Mouse (Mus musculus): Measurements from ENCODE around the gene Zcchc2.

Gene Zcchc2

GRCm38 (mm10) chr1:105988903-105989639 is 1.1 kb upstream of the Zcchc2 start:
- no peak for DNase-seq

DNA sequence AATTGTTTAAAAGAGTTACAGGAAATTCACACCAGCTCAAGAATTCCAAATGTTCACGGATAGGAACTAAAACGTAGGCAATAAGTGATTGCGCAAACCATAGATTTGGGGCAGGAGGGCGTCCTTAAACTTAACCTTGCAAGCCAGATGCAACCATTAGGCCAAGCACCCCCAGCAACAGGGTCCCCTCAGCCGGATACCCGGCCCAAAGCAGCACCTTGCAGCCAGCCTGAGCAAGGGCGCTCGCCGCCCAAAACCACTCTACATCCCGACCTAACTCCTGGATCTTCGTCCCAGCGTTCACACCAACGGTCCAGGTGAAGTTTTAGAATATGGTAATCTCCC is 594 bp upstream of the Zcchc2 start:
- DNase-seq, result peak in 1 of 2 experiments; percentile 41

GRCm38 (mm10) chr1:105990911-105991761 is 930 bp downstream of the Zcchc2 start:
- peak; percentile 74 to 84 for DNase-seq

DNA sequence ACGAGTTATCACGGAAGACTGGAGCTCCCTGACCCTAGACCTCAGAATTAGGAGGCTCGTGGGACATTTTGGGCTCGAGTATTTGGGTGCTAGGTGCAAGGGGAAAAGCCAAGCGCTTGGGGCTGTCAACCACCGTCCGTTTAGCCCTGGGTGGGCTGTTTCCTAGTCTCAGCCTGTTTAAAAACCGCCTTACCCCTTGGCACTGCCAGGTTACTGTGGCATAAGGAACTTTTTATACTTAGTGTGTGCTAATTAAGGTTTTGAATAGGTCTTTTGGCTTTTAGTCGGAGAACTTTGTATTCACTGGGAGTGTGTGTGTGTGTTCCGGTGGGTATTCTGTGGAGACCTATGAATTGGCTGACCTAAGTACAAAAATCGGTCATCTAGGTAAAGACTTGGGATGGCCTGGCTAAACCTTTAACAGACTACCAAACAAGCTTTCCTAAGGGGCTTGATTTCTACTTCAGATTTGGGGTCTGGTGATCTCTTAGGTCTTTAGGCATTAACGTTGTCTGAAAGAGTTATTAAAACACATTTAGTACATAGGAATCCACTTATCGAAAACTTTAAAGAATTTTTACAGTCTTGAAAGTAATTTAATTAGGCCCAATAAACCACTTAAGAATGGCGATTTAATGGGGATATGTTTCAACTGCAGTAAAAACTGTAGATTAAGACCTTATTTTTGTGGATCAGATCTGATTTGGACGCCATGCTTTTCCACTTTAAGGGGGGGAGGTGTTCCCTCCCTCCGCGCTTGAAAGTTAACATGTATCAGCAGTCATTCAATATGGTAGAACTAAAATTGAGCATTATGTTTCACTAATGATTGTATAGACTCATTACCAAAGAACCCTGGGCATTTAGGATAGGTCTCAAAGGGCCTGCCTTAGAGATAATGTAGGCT is 2.0 kb downstream of the Zcchc2 start:
- no peak for DNase-seq

GRCm38 (mm10) chr1:105993196-105993595 is 3.0 kb downstream of the Zcchc2 start:
- peak; percentile 49 to 67 for DNase-seq

DNA sequence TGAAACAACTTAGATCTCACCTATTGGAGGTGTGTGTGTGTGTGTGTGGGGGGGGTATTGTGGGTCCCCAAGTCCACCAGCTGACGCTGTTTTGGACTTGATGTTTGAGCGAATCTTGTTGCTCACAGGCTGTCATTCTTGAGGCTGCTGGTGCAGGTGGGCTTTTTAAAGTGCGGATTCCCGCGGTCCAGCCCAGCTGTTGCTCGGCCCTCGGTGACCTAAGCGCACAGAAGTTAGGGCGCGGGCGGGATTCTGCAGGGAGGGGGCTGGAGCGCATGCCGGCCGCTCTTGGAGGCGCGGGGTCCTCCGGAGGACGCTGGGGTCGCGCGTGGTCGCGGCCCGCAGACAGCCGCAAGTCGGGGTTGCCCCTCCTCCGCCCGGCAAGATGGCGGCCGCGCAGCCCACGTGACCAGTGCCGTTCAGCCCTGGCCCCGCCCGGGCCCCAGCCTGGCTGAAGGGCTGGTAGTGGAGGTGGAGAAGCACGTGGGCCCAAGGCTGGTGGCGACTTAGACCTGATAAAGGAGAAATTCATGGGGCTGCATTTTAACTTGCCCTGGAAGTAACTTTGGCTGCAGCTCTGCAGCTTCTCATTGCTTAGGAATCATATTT is 3.5 kb downstream of the Zcchc2 start:
- peak; percentile 89 to 94 for DNase-seq

GRCm38 (mm10) chr1:105995966-105996365 is 5.8 kb downstream of the Zcchc2 start:
- no peak for DNase-seq

- peak; percentile 20 to 39 for DNase-seq
Measured at GRCm38 (mm10) chr1:105997282-105997681, 7.1 kb downstream of the Zcchc2 start.

DNA sequence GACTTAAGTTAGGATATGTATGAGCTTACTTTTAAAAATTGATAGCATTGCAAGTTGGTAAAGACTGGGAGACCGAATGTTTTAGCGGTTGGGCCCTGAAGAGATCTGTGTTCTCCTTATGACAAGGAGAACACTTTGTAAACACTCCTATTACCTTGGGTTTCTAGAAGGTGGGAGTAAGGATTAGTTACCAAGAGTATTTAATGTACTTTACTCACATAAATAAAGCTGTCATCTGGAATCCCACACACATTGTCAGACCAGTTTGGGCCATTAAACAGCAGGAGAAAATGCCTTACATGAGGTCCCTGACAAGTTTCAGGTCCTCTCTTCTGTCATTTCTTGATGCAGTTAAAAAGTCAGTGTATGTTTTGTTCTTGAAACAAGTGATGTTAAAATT is 9.6 kb downstream of the Zcchc2 start:
- DNase-seq, result no peak

DNA sequence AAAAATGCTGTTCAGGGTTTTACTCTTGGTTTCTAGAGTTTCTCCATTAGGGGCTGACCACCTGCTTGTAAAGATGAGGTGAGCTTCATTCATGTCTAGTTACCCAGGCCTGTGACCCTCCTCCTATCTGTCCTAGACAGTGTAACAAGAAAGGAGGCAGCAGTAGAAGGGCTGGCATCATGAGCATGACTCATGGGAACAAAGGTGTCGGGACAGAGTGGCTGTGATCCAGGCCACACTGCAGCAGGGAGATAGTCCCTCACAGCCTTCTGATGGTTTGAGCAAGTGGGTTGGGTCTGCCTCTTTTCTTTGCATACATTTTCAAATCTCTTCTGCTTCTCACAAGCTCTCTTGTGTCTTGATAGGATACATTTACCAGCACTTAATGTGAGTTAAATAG is 17.4 kb downstream of the Zcchc2 start:
- no peak for DNase-seq

- no peak for DNase-seq
Measured at GRCm38 (mm10) chr1:106011097-106011496, 20.9 kb downstream of the Zcchc2 start.

GRCm38 (mm10) chr1:106013759-106014158 is 23.6 kb downstream of the Zcchc2 start:
- DNase-seq, result no peak

DNA sequence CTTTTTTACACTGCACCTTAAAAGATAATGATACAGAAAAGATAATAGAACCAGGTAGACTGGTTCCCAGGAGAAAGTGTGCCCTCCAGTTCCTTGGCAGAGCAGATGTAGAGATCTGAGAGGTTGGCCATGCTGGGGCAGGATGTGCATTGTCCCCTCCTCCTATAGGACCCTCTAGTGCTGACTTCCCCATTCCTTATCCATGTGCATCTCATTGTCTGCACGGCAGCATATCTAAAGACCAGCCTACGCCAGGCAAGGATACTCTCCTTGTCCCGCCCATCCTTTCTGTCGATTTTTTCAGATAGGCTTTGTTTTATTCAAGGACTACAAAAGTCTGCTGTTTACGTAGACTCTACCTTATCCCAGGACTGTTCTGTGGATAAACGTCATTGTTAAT is 26.1 kb downstream of the Zcchc2 start:
- no peak for DNase-seq

DNA sequence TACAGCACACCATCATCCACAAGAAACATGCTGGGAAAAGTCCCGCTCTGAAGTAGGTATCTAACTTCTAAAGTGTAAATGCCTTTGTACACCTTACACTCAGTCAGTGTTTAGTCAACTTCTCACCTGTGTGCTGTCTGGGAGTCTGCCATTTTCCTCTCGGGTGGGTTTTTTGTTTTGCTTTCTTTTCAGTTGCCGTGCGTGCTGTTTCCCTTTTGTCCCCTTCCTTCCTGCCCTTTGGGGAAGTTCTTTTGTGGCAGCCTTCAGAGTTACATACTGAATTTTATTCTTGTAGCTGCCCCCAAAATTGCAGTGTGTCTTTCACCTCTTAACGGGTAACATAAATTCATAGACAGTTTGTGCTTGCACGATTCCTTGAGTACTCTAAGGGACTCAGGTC is 29.6 kb downstream of the Zcchc2 start:
- DNase-seq, result no peak

- DNase-seq, result no peak
Measured at GRCm38 (mm10) chr1:106022998-106023397, 32.8 kb downstream of the Zcchc2 start.

DNA sequence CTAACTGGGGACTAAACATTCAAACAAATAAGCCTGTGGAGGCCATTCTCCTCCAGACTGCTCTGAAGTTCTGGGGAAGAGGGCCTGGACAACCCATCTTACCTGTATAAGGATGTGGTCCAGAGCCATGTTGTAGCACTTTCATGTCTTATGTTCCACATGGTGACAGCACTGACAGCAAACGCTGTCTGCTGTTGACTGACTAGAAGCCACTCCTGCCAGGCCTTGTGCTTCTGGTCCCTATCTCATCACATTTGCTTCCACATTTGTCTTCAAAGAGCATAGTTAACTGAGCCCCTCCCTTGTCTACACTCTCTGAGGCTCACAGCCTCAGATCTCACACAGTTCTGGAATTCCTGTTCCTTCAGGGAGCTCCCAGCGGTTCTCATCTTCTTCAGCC is 34.0 kb downstream of the Zcchc2 start:
- no peak for DNase-seq

DNA sequence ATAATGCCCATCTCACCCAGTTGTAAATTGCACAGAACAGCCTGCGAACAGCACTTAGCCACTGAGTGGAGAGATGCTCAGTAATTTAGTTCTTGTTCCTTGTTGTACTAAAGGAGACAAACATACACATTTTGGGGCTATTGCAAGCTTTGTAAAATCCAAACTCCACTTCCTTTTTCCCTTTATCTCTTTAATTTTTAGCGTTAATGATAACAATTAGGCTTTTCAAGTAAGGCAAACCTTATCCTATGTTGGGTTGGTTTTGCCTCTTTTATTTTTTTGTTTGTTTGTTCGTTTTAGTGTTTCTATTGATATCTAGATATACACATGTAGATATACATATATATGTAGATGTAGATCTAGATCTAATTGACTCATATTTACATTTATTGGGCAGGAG is 34.6 kb downstream of the Zcchc2 start:
- DNase-seq, result no peak

DNA sequence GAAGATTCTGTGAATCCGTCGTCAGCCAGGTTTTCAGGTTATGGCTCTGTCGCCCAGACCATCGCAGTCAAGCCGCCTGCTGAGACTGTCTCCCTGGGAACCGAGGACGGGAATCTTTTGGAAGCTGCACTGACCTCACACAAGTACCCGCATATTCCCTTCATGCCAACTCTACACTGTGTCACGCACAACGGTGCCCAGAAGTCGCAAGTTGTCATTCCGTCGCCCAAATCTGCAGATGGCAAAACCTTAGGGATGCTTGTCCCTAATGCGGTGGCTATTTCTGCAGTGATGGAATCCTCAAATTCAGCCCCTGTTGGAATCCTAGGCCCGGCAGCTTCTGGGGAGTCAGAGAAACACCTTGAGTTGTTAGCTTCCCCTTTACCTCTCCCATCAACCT is 39.6 kb downstream of the Zcchc2 start:
- no peak for DNase-seq

DNA sequence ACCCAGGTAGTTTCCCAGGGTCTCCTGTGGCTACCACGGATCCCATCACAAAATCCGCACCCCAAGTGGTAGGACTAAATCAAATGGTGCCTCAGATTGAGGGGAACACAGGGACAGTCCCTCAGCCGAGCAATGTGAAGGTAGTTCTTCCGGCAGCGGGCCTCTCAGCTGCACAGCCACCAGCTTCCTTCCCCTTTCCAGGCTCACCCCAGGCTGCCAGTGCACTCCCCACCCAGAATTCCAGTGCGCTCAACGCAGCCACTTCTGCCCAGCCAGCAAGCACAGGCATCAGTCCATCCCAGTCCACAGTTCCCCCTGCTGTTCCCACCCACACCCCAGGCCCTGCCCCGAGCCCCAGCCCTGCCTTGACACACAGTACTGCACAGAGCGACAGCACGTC is 40.1 kb downstream of the Zcchc2 start:
- no peak for DNase-seq

GRCm38 (mm10) chr1:106030886-106031285 is 40.7 kb downstream of the Zcchc2 start:
- DNase-seq, result no peak

GRCm38 (mm10) chr1:106031908-106032307 is 41.7 kb downstream of the Zcchc2 start:
- no peak for DNase-seq

- DNase-seq, result no peak
Measured at GRCm38 (mm10) chr1:106034776-106035175, 44.6 kb downstream of the Zcchc2 start.
